Comparison of ENCODE assay signal across 8 mouse cellular contexts in genomic region chr13:30750461-30751303, GRCm38 (mm10). TPM values are rescaled to one million over a fixed set of nuclear protein-coding genes. Genes with fewer than 3 reads are reported as not detected.
DNase-seq lines count a peak whose midpoint lies in the region; ATAC-seq lines count a peak whose summit lies in the region.

No protein-coding gene starts in this region.

- no peaks in the 10 kb centered on the region for H3K36me3 ChIP-seq in hindbrain, embryonic 10.5 days
- H3K36me3 ChIP-seq in midbrain, embryonic 11.5 days (ENCODE audit: control insufficient read depth, insufficient read depth, low read length), result no peaks in the 10 kb centered on the region

- DNase-seq in adrenal gland, adult 2 months, result peak; percentile 11
- no peak for DNase-seq in adrenal gland, postnatal 25 days
- peak; percentile 12 for DNase-seq in right cerebral cortex, postnatal 4 days
- DNase-seq in right cerebral cortex, adult 18-20 months, result no peak
- peak; percentile 54 for DNase-seq in hindbrain, embryonic 10.5 days (ENCODE audit: low spot score)
- DNase-seq in midbrain, embryonic 11.5 days (ENCODE audit: low spot score, missing footprints), result peak; percentile 95
- no peak for DNase-seq in layer of hippocampus, adult 9-10 months (ENCODE audit: low spot score)
- DNase-seq in adrenal gland, postnatal 14 days, result no peak

- H3K4me2 ChIP-seq in midbrain, embryonic 11.5 days, result peak overlapping the region; percentile 51

- H3K27ac ChIP-seq in hindbrain, embryonic 10.5 days, result no peak overlapping the region
- no peak overlapping the region for H3K27ac ChIP-seq in midbrain, embryonic 11.5 days (ENCODE audit: low read depth, low read length)

- WGBS in hindbrain, embryonic 10.5 days, result 2% methylated on average over 33 of the region's 33 CpGs
- WGBS in midbrain, embryonic 11.5 days, result 2% methylated on average over 33 of the region's 33 CpGs

- peaks cover 82% of the 10 kb centered on the region for H3K27me3 ChIP-seq in hindbrain, embryonic 10.5 days (ENCODE audit: insufficient read depth, poor library complexity, severe bottlenecking)
- peaks cover 42% of the 10 kb centered on the region for H3K27me3 ChIP-seq in midbrain, embryonic 11.5 days (ENCODE audit: control insufficient read depth, insufficient read depth, low read length)

- peaks cover 28% of the 10 kb centered on the region for H3K4me1 ChIP-seq in hindbrain, embryonic 10.5 days (replicated peaks)
- peaks cover 5% of the 10 kb centered on the region; the same call in 1 of the 2 replicates for H3K4me1 ChIP-seq in midbrain, embryonic 11.5 days (ENCODE audit: control insufficient read depth, insufficient read depth, low read length)

- peak; percentile 49; the same call in 1 of the 2 replicates for ATAC-seq in midbrain, embryonic 11.5 days (ENCODE audit: low FRiP score)

- H3K4me3 ChIP-seq in hindbrain, embryonic 10.5 days, result peak overlapping the region; percentile 57
- H3K4me3 ChIP-seq in midbrain, embryonic 11.5 days (ENCODE audit: low read depth, low read length), result peak overlapping the region; percentile 29

- no peak overlapping the region for H3K9ac ChIP-seq in midbrain, embryonic 11.5 days (ENCODE audit: low read length)

- H3K9me3 ChIP-seq in hindbrain, embryonic 10.5 days, result no peaks in the 10 kb centered on the region
- H3K9me3 ChIP-seq in midbrain, embryonic 11.5 days (ENCODE audit: control insufficient read depth, low read length), result no peaks in the 10 kb centered on the region

RNA-seq across cellular contexts. Expression of gene Irf4, which starts 1.7 kb away (rescaled TPM):
- total RNA-seq in adrenal gland, adult 2 months (2021), result 10 to 100 TPM; 23.5 to 25.7 TPM
- 0.88 and 1.4 TPM in 2 replicates for polyA plus RNA-seq in adrenal gland, adult 2 months (2012; rRNA removed)
- total RNA-seq in adrenal gland, postnatal 25 days (2021), result 2.0 and 2.6 TPM in 2 replicates
- not detected in 2 replicates for polyA plus RNA-seq in hindbrain, embryonic 10.5 days (2016; fragmentation: Nextera tagmentation; extraction: Ambion mirVana)
- 0.03 and 0.04 TPM in 2 replicates for polyA plus RNA-seq in midbrain, embryonic 11.5 days (2014; fragmentation: Nextera tagmentation; extraction: Ambion mirVana)
- total RNA-seq in adrenal gland, postnatal 14 days (2021), result 7.9 and 8.3 TPM in 2 replicates

Comparison
In these comparisons a context has a peak if more than half of its experiments do, and no peak if none do; other contexts are left out.
1. DNase-seq: peak in adrenal gland, adult 2 months (single experiment), right cerebral cortex, postnatal 4 days (single experiment), hindbrain, embryonic 10.5 days (single experiment) and midbrain, embryonic 11.5 days (single experiment); none in adrenal gland, postnatal 25 days (single experiment), right cerebral cortex, adult 18-20 months (single experiment), layer of hippocampus, adult 9-10 months (single experiment) and adrenal gland, postnatal 14 days (single experiment).